Mouse (Mus musculus) embryonic facial prominence, embryonic 14.5 days (tissue): ENCODE results near the gene Klhdc8b. TPM values are rescaled to one million over a fixed set of nuclear protein-coding genes. Genes with fewer than 3 reads are reported as not detected.

Experiments used
- ATAC-seq: fragments of 200-750 bp; cut with Nextera tagmentation; 2 replicates; pipeline ENCODE4 v1.8.0; 2017; ENCODE audit warnings: low read depth, moderate number of reproducible peaks, moderate TSS enrichment
- DNase-seq: peaks from one replicate; pipeline ENCODE4 v3.0.0-alpha.2; 2015; ENCODE audit warnings: low spot score
- H3K27ac ChIP-seq: fragments of 300-500 bp; sonication (generic); replicated peaks from 2 replicates; pipeline ENCODE4 v1.5.1; 2014; ENCODE audit warnings: low read depth, mild to moderate bottlenecking, low read length, moderate library complexity
- H3K27me3 ChIP-seq: fragments of 300-500 bp; sonication (generic); replicated peaks from 2 replicates; pipeline ENCODE4 v1.6.1; 2014; ENCODE audit warnings: low read length; ENCODE audit not compliant: control insufficient read depth, insufficient read depth
- H3K36me3 ChIP-seq: fragments of 300-500 bp; sonication (generic); 2 replicates; pipeline ENCODE4 v1.6.1; 2014; ENCODE audit warnings: low read length, mixed read lengths; ENCODE audit not compliant: control insufficient read depth, insufficient read depth
- H3K4me1 ChIP-seq: fragments of 300-500 bp; sonication (generic); 2 replicates; pipeline ENCODE4 v1.6.1; 2014; ENCODE audit warnings: antibody characterized with exemption, low read length; ENCODE audit not compliant: control insufficient read depth, insufficient read depth
- H3K4me2 ChIP-seq: fragments of 300-500 bp; sonication (generic); 2 replicates; pipeline ENCODE4 v1.6.1; 2014; ENCODE audit warnings: low read depth, mild to moderate bottlenecking, low read length, moderate library complexity, mixed read lengths
- H3K4me3 ChIP-seq: fragments of 300-500 bp; sonication (generic); 2 replicates; pipeline ENCODE4 v1.5.1; 2014; ENCODE audit warnings: low read depth, mild to moderate bottlenecking, low read length
- H3K9ac ChIP-seq: fragments of 300-500 bp; sonication (generic); 2 replicates; pipeline ENCODE4 v1.6.1; 2014; ENCODE audit warnings: low read depth, mild to moderate bottlenecking, low read length, moderate library complexity, mixed read lengths
- H3K9me3 ChIP-seq: fragments of 300-500 bp; sonication (generic); 2 replicates; pipeline ENCODE4 v1.6.1; 2016; ENCODE audit warnings: low read length; ENCODE audit not compliant: control insufficient read depth
- WGBS: fragments of 180-500 bp; shearing (Covaris S2); extraction: QIAGEN DNeasy Blood & Tissue Kit; methylation state at CpG from one replicate; pipeline ENCODE4 v1.1.7; 2014; 5-methylcytosine and 5-hydroxymethylcytosine counted together
- polyA plus RNA-seq: library from polyadenylated mRNA; unstranded; fragments of >200 nt; fragmentation: Nextera tagmentation; extraction: Ambion mirVana; gene quantifications from 2 replicates; pipeline ENCODE4 v1.2.1, GENCODE M21; 2014

Gene Klhdc8b
- polyA plus RNA-seq, 1 experiment from 2014 or later, result 23.7 TPM

DNA sequence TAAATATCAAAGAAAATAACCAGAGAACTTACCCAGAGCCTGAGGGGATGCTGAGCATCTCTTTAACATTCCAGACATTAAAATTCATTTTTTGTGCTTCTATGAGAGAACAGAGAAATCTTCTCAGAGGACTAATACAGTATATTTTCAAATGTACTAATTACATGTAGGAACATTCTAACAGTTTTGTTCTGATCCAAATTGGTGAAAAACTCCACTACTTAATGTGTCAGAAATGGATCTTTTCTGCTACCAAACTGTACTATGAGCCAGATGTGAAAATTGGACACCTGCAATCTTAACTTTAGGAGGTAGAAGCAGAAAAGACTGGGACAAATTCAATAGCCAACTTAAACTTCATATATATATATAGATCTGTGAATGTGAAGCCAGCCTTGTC lies 33.0 kb downstream of the Klhdc8b start, which contains the start of gene Ccdc36:
Ccdc36 (minus strand) TSS at position 101 of the 400 bp plus-strand sequence.
- H3K36me3 ChIP-seq, result no peaks in the 10 kb centered on the region
- H3K27me3 ChIP-seq, result no peaks in the 10 kb centered on the region
- ATAC-seq (no peak), DNase-seq (no peak)
- H3K4me2 ChIP-seq, result no peak within 1 kb of the TSS
- H3K9ac ChIP-seq, result no peak within 1 kb of the TSS
- no peak within 1 kb of the TSS for H3K27ac ChIP-seq
- no peak within 1 kb of the TSS for H3K4me3 ChIP-seq
- H3K9me3 ChIP-seq, result no peaks in the 10 kb centered on the region
- H3K4me1 ChIP-seq, result no peaks in the 10 kb centered on the region

DNA sequence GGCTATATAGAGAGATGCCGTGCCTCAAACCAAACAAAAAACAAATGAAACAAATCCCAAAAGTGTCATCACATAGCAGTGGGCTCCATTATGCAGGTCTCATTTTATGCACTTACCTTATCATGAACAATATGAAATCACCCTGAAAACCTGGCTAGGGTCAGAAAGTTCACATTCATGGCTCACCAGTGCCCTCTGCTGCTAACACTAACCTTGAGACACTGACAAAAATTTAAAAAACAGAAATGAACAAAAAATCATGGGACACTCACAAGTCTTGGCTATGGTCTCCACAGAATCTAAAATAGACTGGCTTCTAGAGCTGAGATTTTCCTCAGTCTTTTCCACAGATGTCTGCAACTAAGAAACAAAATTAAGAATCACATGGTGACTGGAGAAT lies 49.2 kb downstream of the Klhdc8b start:
- H3K9me3 ChIP-seq, result no peaks in the 10 kb centered on the region
- H3K27me3 ChIP-seq, result no peaks in the 10 kb centered on the region
- no peak for DNase-seq
- H3K4me2 ChIP-seq, result no peak overlapping the region
- no peaks in the 10 kb centered on the region for H3K4me1 ChIP-seq
- H3K36me3 ChIP-seq, result no peaks in the 10 kb centered on the region
- no peak overlapping the region for H3K27ac ChIP-seq
- no peak overlapping the region for H3K9ac ChIP-seq
- WGBS, result 82% methylated on average over 1 of the region's 1 CpGs
- no peak for ATAC-seq
- H3K4me3 ChIP-seq, result no peak overlapping the region

GRCm38 (mm10) chr9:108411381-108411942 lies 49.9 kb downstream of the Klhdc8b start:
- DNase-seq (no peak), ATAC-seq (no peak)
- H3K9ac ChIP-seq, result no peak overlapping the region
- H3K4me2 ChIP-seq, result no peak overlapping the region
- WGBS, result 72% methylated on average over 9 of the region's 9 CpGs
- H3K4me1 ChIP-seq, result no peaks in the 10 kb centered on the region
- H3K9me3 ChIP-seq, result no peaks in the 10 kb centered on the region
- no peaks in the 10 kb centered on the region for H3K27me3 ChIP-seq
- H3K36me3 ChIP-seq, result no peaks in the 10 kb centered on the region
- no peak overlapping the region for H3K4me3 ChIP-seq
- no peak overlapping the region for H3K27ac ChIP-seq

DNA sequence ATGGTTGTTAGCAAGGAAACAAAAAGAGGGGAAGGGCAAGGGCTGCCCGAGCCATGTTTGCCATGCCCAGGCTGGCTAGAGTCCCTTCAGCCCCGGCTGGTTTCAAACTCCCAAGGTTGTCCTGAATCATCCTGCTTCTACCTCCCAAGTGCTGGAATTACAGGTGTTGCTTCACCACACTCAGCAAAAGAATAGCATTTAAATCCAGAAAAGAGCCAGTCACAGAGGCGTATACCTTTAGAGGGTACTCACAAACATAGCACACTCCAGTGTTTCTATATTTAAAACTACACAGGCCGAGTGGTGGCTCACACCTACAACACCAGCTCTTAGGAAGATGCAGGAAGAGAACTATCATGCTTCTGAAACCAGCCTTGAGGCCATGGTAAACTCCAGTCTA lies 51.8 kb downstream of the Klhdc8b start:
- DNase-seq (no peak), ATAC-seq (no peak)
- no peaks in the 10 kb centered on the region for H3K36me3 ChIP-seq
- H3K27ac ChIP-seq, result no peak overlapping the region
- no peak overlapping the region for H3K9ac ChIP-seq
- WGBS, result 87% methylated on average over 4 of the region's 4 CpGs
- no peak overlapping the region for H3K4me2 ChIP-seq
- no peaks in the 10 kb centered on the region for H3K27me3 ChIP-seq
- no peak overlapping the region for H3K4me3 ChIP-seq
- H3K9me3 ChIP-seq, result no peaks in the 10 kb centered on the region
- no peaks in the 10 kb centered on the region for H3K4me1 ChIP-seq

GRCm38 (mm10) chr9:108404451-108404850 lies 56.9 kb downstream of the Klhdc8b start:
- no peaks in the 10 kb centered on the region for H3K9me3 ChIP-seq
- H3K9ac ChIP-seq, result no peak overlapping the region
- no peak overlapping the region for H3K4me2 ChIP-seq
- H3K27ac ChIP-seq, result no peak overlapping the region
- no peaks in the 10 kb centered on the region for H3K27me3 ChIP-seq
- no peak for ATAC-seq
- H3K36me3 ChIP-seq, result no peaks in the 10 kb centered on the region
- H3K4me3 ChIP-seq, result no peak overlapping the region
- whole genome bisulfite sequencing, result 73% methylated on average over 8 of the region's 8 CpGs
- 0 out of 2 replicates have a peak, but pooled peaks cover 4% of the 10 kb centered on the region for H3K4me1 ChIP-seq
- DNase-seq, result no peak

DNA sequence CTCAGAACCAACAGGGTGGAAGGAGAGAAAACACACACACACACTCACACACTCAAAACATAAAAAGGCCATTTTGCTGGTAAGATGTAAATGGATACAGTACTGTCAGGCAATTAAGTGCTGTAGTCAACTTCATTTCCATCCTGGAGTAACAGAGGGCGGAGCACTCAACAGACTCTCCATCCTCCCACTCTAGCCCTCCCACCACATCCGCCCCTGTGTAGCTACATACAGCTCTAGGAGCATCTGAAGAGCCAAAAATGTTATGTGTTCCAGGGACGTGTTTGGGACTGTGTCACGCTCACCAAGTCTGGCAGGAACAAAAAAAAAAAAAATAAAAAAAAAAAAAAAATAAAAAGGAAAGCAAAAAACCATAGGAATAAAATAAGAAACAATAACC lies 58.3 kb downstream of the Klhdc8b start:
- Histone ChIP-seq H3K9ac (no peak overlapping the region), H3K4me1 (0 out of 2 replicates have a peak, but pooled peaks cover 4% of the 10 kb centered on the region), H3K9me3 (no peaks in the 10 kb centered on the region), H3K36me3 (no peaks in the 10 kb centered on the region), H3K27me3 (no peaks in the 10 kb centered on the region), H3K4me3 (no peak overlapping the region), H3K27ac (no peak overlapping the region), H3K4me2 (no peak overlapping the region)
- ATAC-seq (no peak), DNase-seq (no peak)
- WGBS, result 81% methylated on average over 4 of the region's 4 CpGs

DNA sequence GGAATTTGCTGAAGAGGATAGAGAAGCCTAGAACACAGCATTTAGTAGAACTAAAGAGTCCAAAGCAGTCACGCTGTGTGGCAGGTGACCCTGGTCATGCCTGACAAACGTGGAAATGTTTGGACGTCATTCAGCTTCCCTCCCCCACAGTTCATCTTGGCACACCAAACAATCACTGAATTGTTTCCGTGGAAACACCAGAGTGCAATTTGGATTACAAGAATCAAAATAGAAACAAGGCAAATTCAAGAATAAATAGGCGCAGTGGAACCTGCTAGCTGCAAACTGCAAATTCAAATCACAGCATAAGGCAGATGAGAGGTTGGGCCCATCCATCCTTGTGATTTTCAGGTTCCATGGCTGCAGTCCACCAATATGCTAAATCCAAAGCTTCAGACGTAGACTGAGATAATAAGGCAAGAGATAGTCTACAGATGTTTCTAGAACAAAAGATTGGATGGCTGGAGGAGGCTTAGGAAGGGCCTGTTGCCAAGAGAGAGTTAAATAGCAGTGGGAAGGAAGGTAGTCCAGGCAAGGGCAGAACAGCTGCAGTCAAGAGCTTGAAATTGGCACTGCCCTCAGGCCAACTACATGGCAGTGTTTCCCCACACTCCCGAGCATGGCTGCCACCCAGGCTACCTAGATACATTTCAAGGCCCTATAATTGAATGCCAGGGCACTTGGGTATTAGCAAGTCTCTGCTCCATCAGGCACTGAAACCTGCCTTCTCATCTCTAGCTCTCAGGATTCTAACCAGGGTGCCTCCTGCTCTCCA lies 60.0 kb downstream of the Klhdc8b start:
- no peaks in the 10 kb centered on the region for H3K9me3 ChIP-seq
- 0 out of 2 replicates have a peak, but pooled peaks cover 4% of the 10 kb centered on the region for H3K4me1 ChIP-seq
- WGBS, result 55% methylated on average over 7 of the region's 7 CpGs
- DNase-seq (no peak), ATAC-seq (no peak)
- no peaks in the 10 kb centered on the region for H3K27me3 ChIP-seq
- no peaks in the 10 kb centered on the region for H3K36me3 ChIP-seq
- H3K4me3 ChIP-seq, result no peak overlapping the region
- H3K4me2 ChIP-seq, result no peak overlapping the region
- no peak overlapping the region for H3K27ac ChIP-seq
- H3K9ac ChIP-seq, result no peak overlapping the region

GRCm38 (mm10) chr9:108398324-108398723 lies 63.1 kb downstream of the Klhdc8b start:
- Histone ChIP-seq H3K9ac (no peak overlapping the region), H3K4me3 (no peak overlapping the region), H3K27ac (no peak overlapping the region), H3K4me1 (0 out of 2 replicates have a peak, but pooled peaks cover 4% of the 10 kb centered on the region), H3K27me3 (no peaks in the 10 kb centered on the region), H3K36me3 (peaks cover 9% of the 10 kb centered on the region), H3K4me2 (no peak overlapping the region), H3K9me3 (no peaks in the 10 kb centered on the region)
- 92% methylated on average over 3 of the region's 3 CpGs for WGBS
- DNase-seq (no peak), ATAC-seq (no peak)
